Mouse (Mus musculus): Measurements from ENCODE around the gene Rbm15.

Gene Rbm15

DNA sequence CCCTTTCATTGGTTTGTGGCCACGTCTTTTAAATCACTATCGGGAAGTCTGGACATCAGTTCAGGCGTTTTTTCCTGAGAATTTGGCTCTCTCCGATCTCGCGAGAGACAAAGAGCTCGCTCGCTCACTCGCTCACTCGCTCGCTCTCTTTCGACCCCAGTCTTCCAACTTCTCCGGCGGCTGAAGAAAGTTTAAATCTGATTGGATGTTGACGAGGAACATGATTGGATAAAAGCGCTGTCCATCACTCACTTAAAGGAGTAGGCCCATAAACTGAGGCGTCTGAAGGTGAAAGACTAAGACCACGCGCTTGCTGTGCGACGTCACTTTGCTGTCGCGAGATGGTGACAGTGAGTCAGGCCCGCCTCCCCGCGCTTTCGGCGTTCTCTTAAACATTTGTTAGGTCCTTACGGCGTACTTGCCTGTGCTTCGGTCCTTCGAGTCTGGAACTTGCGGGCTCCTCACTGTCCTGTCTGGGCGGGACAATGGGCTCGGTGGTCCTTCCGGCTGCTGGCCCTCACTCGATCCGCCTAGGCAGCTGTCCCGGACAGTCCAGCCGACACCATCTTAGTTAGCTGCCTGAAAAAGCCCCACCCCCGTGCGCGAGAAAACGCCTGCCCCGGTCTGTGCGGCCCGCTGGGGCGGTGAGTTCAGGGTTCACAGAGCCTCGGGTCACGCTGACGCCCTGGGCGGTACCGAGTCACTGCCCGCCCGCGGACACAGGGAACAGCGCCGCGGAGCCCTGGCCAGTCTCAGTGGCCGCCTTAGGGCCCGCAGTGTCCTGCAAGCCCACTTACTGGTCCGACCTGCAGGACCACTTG is at the start of gene Rbm15:
TSS of gene Rbm15 (minus strand) at position 293 of the 821 bp plus-strand sequence.
- peak; percentile 87 for DNase-seq

DNA sequence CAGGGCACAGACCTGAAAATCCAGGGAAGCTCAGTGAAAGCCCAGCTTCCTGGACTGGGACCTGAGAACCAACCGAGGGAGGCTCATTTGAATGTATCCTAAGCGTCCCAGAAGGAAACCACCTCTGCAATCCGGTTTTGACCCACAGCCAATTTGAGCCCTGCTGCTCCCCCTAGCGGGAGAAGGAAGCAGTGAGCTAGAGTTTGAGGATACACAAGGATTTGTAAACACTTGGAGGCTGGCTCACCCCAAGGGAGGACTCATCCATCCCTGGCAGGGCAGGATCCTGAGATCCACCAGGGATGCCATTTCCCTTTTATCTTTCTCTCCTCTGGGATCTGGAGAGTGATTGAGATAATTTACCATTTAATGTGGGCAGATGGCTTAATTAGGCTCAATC is 45.9 kb upstream of the Rbm15 start:
- DNase-seq: peak; percentile 58

DNA sequence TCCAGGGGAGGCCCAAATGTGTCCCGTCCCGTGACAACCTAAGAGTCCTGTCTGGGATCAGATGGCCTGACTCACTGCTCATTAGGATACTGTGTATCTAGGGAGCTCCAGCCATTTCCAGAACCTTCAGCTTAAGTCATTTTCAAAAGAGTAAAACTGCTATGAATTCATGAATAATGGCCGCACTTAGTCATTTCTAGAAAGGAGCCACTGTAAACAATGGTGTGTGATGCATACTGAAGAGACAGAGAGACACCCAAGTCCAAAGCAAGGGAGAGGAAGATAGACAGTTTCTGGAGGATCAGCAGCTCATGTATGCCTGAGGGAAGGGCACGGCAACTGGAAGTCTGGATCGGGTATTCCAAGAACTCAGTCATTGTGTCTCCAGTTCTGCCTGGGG is 45.2 kb upstream of the Rbm15 start:
- no peak for DNase-seq

DNA sequence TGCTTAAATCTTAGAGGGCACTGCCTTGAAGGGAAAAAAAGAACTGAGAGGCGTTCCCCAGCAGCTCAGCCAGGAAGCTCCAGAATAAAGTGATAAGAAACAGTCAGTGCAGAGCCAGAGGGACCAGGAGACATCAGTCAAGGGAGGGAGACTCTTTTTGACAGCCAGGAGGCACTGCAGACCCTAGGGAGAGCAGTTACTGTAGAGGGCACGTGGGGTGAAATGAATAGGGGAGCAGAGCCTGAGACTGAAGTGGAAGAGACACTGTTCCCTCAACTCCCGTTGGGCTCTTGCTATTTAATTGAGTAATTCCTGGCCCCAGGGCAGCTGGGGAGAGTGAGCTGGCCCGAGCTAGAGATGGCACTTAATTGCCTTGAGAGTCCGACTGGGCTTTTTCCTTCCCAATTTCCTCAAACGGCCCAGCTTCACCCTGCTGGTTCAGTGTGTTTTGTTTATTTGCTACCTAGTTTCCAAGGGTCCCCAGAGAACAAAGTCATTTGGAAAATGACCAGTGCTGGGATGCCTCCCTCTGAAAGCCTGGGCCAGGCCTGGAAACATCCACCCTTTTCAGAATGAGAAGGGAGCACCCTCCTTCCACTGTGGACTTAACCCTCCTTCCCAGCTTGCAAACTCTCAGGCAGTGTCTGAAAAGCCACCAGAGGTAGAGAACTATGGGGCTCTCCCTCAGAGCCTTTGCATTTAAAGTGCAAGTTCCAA is 41.6 kb upstream of the Rbm15 start:
- no peak for DNase-seq

DNA sequence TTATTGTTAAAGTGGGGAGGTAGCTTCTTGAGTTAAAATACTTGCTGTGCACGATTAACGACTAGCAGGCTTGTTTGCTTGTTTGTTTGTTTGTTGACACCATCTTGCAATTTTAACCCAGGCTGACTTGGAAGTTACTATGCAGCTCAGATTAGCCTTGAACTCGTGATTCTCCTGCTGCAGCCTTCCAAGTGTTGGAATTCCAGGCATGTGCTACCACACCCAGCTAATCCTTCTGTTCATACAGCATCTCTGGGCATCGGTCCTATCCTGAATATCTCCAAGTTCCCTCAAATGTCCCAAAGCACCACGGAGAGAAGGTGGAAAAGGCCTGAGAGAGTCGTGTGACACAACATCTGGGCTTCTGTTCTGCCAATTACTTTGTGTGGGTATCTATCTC is 35.7 kb upstream of the Rbm15 start:
- DNase-seq: no peak

DNA sequence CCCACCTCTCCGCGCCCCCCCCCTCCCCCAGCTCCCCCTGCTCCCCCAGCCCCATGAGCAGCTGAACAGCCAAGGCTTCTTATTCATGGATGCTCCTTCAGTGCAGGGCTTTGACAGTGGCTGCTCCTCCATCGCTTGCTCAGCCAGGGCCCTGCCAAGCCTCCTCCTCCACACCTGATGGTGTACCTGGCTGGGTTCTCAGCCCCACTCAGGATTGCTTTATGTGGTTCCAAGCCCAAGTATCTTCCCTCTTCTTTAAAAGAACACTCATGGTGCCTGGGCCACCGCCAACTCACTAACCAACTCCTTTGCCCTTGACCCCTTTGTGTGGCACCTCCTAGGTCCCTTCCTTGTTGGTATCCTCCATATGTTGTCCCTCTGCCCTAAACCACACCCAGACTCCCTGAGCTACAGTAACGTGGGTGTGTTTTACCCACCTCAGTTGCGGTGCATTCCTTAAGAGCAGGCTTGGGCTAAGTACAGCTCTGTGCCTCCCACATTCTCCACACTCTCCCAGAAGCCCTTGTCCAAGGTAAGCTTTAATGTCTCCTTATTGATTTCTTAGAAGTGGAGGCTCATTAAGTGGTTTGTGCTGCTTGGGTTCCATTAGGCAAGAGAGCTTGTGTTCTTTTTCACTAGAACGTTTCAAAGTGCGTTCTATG is 34.6 kb upstream of the Rbm15 start:
- no peak for DNase-seq

DNA sequence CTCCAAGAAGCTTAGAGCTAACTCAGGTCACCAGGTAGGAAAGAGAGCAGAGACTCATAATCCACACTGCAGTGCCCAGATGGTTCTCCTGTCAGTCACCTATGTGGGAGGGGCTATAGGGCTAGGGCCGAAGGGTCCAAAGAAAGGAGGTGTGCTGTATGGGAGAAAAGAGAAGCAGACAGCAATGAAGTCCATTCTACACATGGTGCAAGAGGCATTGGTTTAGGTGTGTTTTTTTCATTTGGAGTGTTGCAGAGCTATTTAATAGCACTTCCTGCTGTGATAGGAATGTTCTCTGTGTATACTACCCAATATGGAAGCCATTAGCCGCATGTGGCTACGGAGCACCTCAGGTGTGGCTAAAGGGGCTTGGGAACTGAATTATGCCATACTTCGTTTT is 31.9 kb upstream of the Rbm15 start:
- no peak for DNase-seq

DNA sequence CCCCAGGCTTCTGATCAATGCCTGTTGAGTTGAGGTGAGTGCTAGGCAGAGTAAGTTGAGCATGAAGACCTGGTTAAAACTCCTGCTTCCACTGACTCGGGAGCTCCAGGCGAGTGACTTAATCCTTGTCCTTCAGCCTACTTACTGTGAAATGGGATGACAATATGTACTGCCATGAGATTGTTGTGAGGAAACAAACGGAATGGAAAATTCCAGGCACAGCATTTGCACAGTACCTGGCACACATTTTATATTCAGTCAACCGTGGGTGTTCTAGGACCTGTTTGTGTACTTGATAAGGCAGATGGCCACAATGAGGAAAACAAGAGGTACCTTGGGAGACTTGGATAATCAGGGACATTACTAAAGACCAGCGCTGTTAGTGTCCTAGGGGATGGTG is 29.9 kb upstream of the Rbm15 start:
- DNase-seq: no peak

DNA sequence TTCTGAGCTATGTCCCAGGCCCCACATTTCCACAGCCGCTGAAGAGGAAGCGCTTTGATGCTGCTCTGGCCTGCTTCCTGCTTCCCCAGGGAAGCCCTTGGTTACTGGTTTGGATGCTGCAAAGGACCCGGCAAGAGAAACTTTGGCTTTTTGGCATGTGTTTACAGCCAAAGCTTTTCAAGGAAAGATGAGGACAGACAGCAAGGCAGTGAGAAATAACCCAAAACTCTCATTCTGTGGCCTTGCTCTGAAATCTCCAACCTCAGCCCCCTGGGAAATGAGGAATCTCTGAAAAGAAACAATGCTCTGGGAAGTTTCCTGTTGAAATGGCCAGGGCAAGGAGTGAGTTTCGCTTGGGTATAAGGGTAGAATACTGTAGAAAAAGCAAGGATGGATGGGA is 26.9 kb upstream of the Rbm15 start:
- DNase-seq: no peak

DNA sequence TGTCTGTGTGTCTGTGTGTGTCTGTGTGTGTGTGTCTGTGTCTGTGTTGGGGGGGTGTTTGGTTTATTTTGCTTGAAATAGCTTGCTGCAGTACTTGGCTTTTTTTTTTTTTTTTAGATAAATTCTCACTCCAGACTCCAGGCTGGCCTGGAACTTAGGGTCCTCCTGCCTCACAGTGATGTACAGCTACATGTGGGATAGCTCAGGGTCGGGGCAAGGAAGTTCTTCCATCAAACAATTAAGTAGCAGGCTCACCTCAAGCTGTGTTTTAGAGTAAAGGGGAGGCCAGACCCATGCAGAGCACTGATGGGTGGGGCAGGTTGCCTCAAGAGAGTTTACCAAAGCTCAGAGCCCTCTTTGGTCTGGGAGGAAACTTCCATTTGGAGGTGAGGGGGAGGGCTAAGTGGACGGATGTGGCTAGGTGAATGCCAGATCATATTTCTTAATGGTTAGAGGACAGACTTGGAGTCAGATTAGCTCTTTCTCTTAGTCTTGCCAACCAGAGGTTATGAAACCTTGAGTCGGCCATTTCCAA is 24.3 kb upstream of the Rbm15 start:
- no peak for DNase-seq

DNA sequence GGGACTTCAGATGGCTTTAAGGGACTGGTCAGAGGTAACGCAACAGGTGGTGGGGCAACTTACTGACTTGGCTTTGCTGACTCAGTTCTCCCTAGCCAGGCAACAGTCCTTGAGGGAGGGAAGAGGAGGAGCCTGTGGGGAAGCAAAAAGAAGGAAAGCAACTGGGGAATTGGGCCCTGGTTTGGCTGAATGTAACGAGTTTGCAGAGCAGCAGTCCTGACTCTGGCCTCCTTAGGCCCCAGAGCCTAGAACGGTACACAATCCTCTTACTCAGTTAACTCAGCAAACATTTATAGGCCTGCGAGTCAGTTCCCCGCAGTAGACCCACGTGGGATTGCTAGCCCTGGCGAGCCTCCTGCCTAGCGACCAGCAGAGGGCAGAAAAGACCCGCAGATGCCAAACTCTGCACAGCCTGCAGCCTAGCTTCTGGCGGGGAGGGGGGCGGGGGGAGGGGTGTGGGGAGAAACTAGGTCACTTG is 23.5 kb upstream of the Rbm15 start:
- peak; percentile 84 for DNase-seq

DNA sequence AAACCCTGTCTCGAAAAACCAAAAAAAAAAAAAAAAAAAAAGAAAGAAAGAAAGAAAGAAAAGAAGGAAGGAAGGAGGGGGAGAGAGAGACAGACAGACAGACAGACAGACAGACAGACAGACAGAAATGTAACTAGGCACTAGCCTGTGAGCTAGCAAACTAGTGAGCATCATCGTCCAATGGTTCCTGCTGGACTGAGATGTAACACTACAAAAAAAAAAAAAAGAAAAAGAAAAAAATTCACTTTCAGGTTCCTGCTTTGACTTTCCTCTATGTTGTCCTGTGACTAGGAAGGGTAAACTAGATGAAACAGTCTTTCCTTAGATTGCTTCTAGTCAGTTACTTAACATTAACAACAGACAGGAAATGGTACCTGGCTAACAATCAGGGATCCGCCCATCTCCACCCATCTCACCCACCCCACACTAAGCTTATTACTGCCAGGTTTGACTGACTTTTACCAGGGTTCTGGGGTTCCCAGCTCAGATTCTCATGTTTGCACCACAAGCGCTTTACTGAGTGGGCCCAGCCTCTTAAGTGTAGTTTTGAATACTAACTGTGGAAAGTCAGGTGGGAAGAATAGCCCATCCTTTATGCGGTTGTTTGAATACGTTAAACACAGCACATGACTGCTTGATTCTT is 22.3 kb upstream of the Rbm15 start:
- DNase-seq: no peak

DNA sequence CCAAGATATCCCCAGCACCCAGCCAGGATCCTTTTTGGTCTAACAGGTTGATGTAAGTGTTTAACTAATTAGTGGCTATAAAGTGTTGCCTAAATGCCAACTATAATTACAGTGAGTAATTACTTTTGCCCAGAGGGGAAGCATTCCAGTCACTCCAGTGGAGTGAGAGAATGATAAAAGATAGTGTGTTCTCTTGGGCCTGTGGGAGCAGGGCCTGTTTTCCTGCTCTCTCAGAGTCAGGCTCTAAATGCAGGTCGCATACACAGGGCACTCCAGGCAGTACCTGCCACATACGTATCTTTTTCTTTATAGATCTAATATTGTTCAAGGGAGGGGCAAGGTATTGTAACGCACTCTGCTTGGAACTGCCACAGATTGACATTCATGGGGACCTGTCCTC is 18.2 kb upstream of the Rbm15 start:
- no peak for DNase-seq

DNA sequence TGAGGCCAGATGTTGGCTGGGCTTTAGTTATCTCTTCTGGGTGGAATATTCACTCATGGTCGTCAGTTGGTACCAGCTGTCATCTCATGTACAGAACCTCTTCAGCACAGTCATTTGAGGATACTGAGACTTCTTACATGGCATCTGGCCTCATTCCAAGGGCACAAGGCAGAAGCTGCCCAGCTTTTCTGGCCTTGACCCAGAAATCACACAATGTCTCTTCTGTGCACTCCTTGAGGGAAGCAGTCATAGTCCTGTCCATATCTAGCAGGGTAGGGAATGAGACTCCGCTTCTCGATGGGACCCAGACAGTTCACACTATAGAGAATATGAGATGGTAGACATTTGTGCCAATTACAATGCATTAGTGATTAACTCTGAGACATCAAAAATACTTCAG is 15.5 kb upstream of the Rbm15 start:
- DNase-seq: no peak

DNA sequence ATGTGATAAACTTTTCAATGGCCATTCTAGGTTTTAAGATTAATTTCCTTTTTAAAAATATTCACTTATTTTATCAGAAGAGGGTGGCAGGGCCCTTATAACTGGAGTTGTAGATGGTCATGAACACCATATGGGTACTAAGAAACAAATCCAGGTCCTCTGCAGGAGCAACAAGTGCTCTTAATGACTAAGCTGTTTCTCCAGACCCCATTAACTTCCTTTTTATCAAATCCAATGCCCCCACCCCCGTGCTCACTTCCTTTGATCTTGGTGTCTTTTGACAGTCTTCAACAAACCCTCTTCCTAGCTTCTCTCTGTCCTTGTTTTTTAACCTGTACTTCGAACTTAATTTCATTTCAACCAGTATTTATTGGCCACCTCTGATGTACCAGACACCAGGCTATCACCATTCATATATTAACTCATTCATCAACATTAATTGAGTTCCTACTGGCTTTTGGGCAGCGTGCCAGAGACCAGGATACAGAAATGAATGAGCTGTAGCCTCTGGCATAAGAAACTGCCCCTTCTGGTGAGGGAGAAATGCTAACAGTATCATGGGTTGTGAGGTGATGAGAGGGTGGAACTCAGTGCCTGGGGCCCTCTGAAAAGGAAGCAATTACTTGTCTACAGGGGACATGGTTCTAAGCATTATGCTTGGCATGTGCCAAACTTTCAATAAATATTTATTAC is 11.7 kb upstream of the Rbm15 start:
- DNase-seq: no peak

DNA sequence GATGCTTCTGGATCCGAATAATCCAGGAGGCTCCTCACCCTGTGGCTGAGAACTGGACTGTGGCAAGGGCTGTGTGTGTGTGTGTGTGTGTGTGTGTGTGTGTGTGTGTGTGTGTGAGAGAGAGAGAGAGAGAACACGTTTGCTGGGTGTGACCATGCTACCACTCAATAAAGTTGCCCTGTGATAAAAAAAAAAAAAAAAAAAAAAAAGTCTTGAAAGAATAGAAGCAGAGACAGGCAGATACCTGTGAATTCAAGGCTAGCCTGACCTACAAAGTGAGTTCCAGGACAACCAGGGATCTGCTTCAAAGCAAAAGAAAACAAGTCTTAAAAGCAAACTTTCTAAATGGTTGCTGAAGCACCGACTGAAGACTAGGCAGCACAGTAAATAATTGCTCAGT is 10.5 kb upstream of the Rbm15 start:
- no peak for DNase-seq

DNA sequence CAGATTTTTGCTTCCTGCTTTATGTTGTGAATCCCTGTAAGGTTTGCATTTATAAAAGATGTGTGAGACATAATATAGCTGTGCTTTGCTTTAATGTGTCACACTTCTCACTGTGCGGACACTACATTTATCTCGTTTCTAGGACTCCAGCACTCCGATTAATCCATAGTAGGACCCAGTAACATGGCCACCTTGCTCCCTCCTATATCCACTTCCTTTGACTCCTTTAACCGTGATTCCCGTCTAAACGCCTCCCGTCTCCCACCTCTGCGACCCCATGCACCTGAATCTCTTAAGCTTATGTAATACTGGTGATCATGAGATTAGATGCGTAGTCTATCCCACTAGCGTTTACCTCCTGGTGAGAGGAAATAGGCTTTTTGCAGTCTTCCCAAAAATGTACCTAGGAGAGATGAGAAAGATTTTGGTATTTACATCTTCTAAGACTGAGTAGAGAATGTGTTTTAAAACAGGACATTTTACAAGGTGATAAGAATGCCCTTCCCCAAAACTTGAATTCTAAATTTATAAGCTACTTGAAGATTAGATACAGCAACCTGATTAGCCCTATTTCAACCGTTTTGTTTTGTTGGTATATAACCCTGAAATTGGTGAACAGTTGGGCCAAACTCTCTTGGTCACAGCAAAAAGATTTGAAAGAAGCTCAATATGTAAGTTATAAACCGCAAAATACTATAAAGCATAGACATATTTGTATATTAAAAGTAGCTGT is 895 bp upstream of the Rbm15 start:
- DNase-seq: no peak

DNA sequence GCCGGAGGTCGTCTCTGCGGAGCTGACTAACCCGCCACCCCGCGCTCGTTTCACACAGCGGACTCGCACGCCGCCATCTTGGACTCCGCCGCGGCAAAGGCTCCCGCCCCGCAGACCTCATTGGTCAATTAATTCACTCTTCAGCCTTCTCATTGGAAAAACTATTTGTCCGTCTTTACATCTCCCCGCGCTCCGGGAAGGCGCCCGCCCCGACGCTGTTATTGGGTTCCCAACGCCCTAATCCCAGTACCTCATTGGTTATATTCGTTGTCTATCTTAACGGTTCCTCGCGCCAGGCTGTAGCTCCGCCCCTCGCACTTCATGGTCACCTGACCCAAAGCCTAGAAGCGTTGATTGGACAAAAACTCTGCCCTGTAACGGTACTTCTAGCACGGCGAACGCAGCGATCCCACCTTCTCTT is 503 bp downstream of the Rbm15 start:
- peak; percentile 86 for DNase-seq

DNA sequence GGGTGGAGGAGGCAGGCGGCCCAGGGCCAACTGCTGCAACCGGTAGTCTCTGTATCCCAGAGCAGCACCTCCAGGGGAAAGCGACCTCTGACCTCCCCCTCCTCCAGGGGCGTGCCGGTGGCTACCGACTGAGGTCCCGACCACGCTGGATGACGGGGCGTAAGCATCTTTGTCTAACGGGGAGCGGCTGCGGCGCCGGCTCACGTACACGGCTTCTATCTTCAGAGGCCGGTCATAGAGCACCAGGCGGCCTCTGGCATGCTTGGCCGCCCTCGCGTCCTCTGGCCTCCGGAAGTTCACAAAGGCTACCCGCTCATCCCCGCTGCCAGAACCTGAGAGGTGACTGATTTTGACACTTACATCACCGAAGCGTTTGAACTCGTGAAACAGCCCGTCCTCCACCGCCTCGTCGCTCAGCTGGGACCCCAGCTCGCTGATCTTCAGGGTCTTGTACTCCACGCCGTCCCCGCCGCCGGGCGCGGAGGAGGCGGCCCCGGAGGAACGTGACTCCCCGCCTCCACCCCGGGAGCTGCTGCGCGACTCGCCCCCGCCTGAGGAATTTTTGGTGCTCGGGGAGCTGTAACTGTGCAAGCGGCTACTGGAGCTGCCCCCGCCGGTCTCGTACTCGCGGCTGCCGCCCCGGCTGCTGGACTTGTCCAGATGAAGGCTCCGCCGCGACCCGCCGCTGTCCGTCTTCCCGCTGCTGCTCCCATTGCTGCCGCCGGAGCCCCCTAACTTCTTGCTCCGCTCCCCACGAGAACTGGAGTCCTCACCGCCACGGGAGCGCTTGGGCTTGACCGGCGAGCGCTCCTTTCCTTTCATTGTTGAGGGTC is 1.1 kb downstream of the Rbm15 start:
- DNase-seq: peak; percentile 26

DNA sequence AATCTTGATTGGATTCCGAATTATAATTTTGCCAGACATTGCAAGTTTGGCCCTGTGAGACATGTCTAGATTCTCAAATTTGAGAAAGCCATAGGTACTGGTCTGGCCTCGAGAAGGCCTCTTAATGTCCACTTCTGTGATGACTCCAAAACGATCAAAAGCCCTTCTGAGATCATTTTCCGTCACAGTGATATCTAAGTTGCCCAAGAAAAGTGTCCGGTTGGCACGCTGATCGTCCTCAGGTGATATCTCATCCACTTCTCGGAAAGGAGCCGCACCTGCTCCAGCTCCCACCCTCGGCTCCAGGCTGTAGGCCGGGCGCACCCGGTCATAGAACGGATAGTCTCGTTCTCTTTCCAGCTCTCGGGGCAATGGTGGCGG is 1.7 kb downstream of the Rbm15 start:
- DNase-seq: no peak

Data from right cerebral cortex, postnatal 4 days (tissue).